Mouse (Mus musculus): ENCODE measurements around the gene Ccdc78.

DNA sequence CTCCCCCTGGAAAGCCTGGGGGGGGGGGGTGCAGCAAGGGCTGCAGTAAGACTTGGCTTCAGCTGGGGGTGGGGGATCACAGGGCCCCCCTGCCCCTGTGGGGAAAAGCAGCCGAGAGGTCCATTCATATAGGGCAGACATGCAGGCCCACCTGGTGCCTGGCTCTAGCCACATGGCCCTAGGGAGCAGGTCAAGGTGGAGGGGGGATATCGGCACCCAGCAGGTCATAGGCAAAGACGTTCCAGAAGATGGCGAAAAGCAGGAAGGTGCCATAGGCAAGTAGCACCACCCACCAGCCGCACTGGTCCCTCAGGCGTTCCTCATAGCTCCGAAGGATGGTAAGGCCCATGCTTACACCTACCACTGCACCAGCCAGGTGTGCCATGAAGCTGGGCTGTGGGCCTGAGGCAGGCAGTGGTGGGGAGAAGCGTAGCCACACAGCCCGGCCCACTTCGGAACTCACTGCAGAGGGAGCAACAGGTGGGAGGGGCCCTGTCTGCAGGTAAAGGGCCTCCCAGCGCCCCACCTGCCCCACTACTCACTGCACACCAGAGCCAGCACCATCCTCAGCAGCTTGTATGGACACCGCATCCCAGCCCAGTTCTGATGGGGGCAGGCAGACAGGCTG is 48.3 kb downstream of the Ccdc78 start:
- TF ChIP-seq CTCF (IDR thresholded peaks at IDR 0.05; ENCODE audit: low read depth, low read length) (no peak), POLR2A (IDR thresholded peaks at IDR 0.05; ENCODE audit: extremely low read depth, insufficient read depth, low read length) (no peak)

Measured in liver, adult 2 months (tissue).